Comparison of ENCODE assay signal across 8 mouse cellular contexts in the genomic region with DNA sequence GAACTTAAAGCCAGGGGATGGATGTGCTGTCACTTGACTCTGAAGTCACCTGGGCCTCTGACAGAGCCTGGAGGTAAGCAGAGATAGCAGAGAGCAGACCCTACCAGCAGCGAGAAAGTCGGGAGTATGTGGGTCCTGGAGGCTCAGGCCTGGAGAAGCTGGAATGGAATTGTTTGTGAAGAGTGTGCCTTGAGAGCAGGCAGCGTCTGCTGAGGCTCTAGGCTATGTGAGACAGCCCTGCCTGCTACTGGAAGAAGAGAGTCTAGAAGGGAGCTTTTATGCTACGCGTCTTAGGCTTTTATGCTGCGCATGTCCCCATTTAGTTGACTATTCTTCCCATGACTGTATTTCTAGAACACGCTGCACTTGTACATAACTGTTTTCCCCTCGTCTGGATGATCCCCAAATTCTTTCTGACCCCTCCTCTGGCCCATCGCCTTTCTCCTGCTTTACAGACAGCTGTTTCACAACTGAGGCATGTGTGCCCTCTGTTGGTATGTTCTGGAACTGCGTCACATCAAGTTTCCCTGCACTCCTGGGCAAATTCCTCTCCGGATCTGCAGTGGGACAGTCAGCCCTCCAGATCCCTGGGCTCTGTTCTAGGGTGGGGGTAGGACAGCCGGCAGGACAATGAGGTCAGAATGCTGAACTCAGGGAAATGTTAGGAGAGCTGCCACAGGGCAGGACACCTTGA. TPM values are rescaled to one million over a fixed set of nuclear protein-coding genes. Genes with fewer than 3 reads are reported as not detected.
DNase-seq lines count a peak whose midpoint lies in the region; ATAC-seq and TF ChIP-seq lines count a peak whose summit lies in the region.

No protein-coding gene starts in this region.

- DNase-seq in CD4-positive, CD25-positive, alpha-beta regulatory T cell, adult 2 months (ENCODE audit: low read depth, low spot score), result peak; percentile 47
- DNase-seq in gastrocnemius, postnatal 10 days, result peak; percentile 76
- DNase-seq in left cerebral cortex, postnatal 14 days (ENCODE audit: low spot score in 2 of 2), result peak; percentile 73 to 85

- intact Hi-C loops in left cerebral cortex, postnatal 14 days (cut with DNase I), result loop anchor here (2.0 kb wide), 1 partner anchor 156 kb away; no protein-coding TSS in a partner anchor

- H3K27ac ChIP-seq in cortical plate, adult 2 months (ENCODE audit: insufficient read depth, low read length), result no peak overlapping the region
- no peak overlapping the region for H3K27ac ChIP-seq in intestine, embryonic 16.5 days (ENCODE audit: low read length)
- no peak overlapping the region for H3K27ac ChIP-seq in midbrain, embryonic 13.5 days
- H3K27ac ChIP-seq in stomach, embryonic 16.5 days (ENCODE audit: low read length), result 0 out of 2 replicates have a peak overlapping the region, but pooled peaks have one; percentile 39

- no peak overlapping the region for H3K9ac ChIP-seq in intestine, embryonic 16.5 days (ENCODE audit: low read depth, low read length)
- H3K9ac ChIP-seq in midbrain, embryonic 13.5 days (replicated peaks), result no peak overlapping the region
- peak overlapping the region; percentile 38; the same call in 1 of the 2 replicates for H3K9ac ChIP-seq in stomach, embryonic 16.5 days (ENCODE audit: low read length)

- H3K27me3 ChIP-seq in intestine, embryonic 16.5 days (replicated peaks; ENCODE audit: control insufficient read depth, insufficient read depth, low read length), result no peaks in the 10 kb centered on the region
- no peaks in the 10 kb centered on the region for H3K27me3 ChIP-seq in midbrain, embryonic 13.5 days
- H3K27me3 ChIP-seq in stomach, embryonic 16.5 days (ENCODE audit: control insufficient read depth, insufficient read depth, low read length), result no peaks in the 10 kb centered on the region

- H3K4me3 ChIP-seq in cortical plate, adult 2 months (ENCODE audit: insufficient read depth, low read length), result no peak overlapping the region
- no peak overlapping the region for H3K4me3 ChIP-seq in intestine, embryonic 16.5 days (ENCODE audit: low read length)
- H3K4me3 ChIP-seq in midbrain, embryonic 13.5 days (replicated peaks), result no peak overlapping the region
- no peak overlapping the region for H3K4me3 ChIP-seq in stomach, embryonic 16.5 days (replicated peaks; ENCODE audit: low read length)

- no peaks in the 10 kb centered on the region for H3K9me3 ChIP-seq in intestine, embryonic 16.5 days (ENCODE audit: control insufficient read depth, low read length)
- H3K9me3 ChIP-seq in midbrain, embryonic 13.5 days, result no peaks in the 10 kb centered on the region
- H3K9me3 ChIP-seq in stomach, embryonic 16.5 days (replicated peaks; ENCODE audit: control insufficient read depth, low read length), result no peaks in the 10 kb centered on the region

- H3K4me1 ChIP-seq in cortical plate, adult 2 months (ENCODE audit: control insufficient read depth, insufficient read depth, low read length), result no peaks in the 10 kb centered on the region
- no peaks in the 10 kb centered on the region for H3K4me1 ChIP-seq in intestine, embryonic 16.5 days (ENCODE audit: control insufficient read depth, insufficient read depth, low read length)
- 0 out of 2 replicates have a peak, but pooled peaks cover 9% of the 10 kb centered on the region for H3K4me1 ChIP-seq in midbrain, embryonic 13.5 days (replicated peaks)
- no peaks in the 10 kb centered on the region for H3K4me1 ChIP-seq in stomach, embryonic 16.5 days (ENCODE audit: control insufficient read depth, insufficient read depth, low read length)

- ATAC-seq in CD4-positive, CD25-positive, alpha-beta regulatory T cell, adult 4 months, result no peak
- ATAC-seq in intestine, embryonic 16.5 days, result peak; percentile 70
- peak; percentile 75 for ATAC-seq in midbrain, embryonic 13.5 days
- ATAC-seq in stomach, embryonic 16.5 days (ENCODE audit: insufficient read depth, low FRiP score), result peak; percentile 48; the same call in 1 of the 2 replicates

- 24% methylated on average over 12 of the region's 12 CpGs for WGBS in intestine, embryonic 16.5 days
- WGBS in midbrain, embryonic 13.5 days, result 25% methylated on average over 12 of the region's 12 CpGs
- WGBS in stomach, embryonic 16.5 days, result 24% methylated on average over 12 of the region's 12 CpGs

- TF ChIP-seq CTCF in cortical plate, adult 2 months (IDR thresholded peaks at IDR 0.05; ENCODE audit: extremely low read depth, insufficient read depth, low read length), result peak; percentile 96

- H3K36me3 ChIP-seq in intestine, embryonic 16.5 days (ENCODE audit: control insufficient read depth, insufficient read depth, low read length), result 0 out of 2 replicates have a peak, but pooled peaks cover 3% of the 10 kb centered on the region
- H3K36me3 ChIP-seq in midbrain, embryonic 13.5 days, result no peaks in the 10 kb centered on the region
- 0 out of 2 replicates have a peak, but pooled peaks cover 3% of the 10 kb centered on the region for H3K36me3 ChIP-seq in stomach, embryonic 16.5 days (ENCODE audit: control insufficient read depth, insufficient read depth, low read length)

- no peak for TF ChIP-seq POLR2A in cortical plate, adult 2 months (IDR thresholded peaks at IDR 0.05; ENCODE audit: extremely low read depth, insufficient read depth, low read length)

- H3K4me2 ChIP-seq in intestine, embryonic 16.5 days (ENCODE audit: low read depth, low read length), result no peak overlapping the region
- peak overlapping the region; percentile 20 for H3K4me2 ChIP-seq in midbrain, embryonic 13.5 days (replicated peaks)
- H3K4me2 ChIP-seq in stomach, embryonic 16.5 days (ENCODE audit: low read depth, low read length), result no peak overlapping the region

RNA-seq across cellular contexts. Expression of gene L1td1, which starts 24.2 kb away (rescaled TPM):
- polyA plus RNA-seq in CD4-positive, CD25-positive, alpha-beta regulatory T cell, adult 4 months (2017; shearing (Covaris generic)), result under 1 TPM in 1 of 2 experiments, not detected in 1; 0.11 TPM
- 0.02 TPM in 1 of 2 replicates, not detected in the other for polyA plus RNA-seq in cortical plate, adult 2 months (2012; rRNA removed)
- total RNA-seq in gastrocnemius, postnatal 10 days (2021), result not detected
- 0.10 and 0.24 TPM in 2 replicates for polyA plus RNA-seq in intestine, embryonic 16.5 days (2015; fragmentation: Nextera tagmentation; extraction: Ambion mirVana)
- under 1 TPM in 1 of 2 experiments, not detected in 1; 0.33 TPM for total RNA-seq in left cerebral cortex, postnatal 14 days (2021)
- not detected in 2 replicates for polyA plus RNA-seq in midbrain, embryonic 13.5 days (2015; fragmentation: Nextera tagmentation; extraction: Ambion mirVana)
- polyA plus RNA-seq in stomach, embryonic 16.5 days (2015; fragmentation: Nextera tagmentation; extraction: Ambion mirVana), result 0.14 TPM in 1 of 2 replicates, not detected in the other
